Mouse (Mus musculus) limb, embryonic 10.5 days (tissue): ENCODE measurements around the gene Gcgr. TPM values are rescaled to one million over a fixed set of nuclear protein-coding genes. Genes with fewer than 3 reads are reported as not detected.

Experiments used
- DNase-seq: peaks from one replicate; pipeline ENCODE4 v3.0.0-alpha.2; 2017; ENCODE audit warnings: low spot score
- H3K27ac ChIP-seq: fragments of 300-500 bp; sonication (generic); 2 replicates; pipeline ENCODE4 v1.5.1; 2016; ENCODE audit warnings: mild to moderate bottlenecking
- H3K27me3 ChIP-seq: fragments of 300-500 bp; sonication (generic); 2 replicates; pipeline ENCODE4 v1.6.1; 2016; ENCODE audit warnings: low read depth, mild to moderate bottlenecking; ENCODE audit not compliant: poor library complexity, severe bottlenecking
- H3K36me3 ChIP-seq: fragments of 300-500 bp; sonication (generic); 2 replicates; pipeline ENCODE4 v1.6.1; 2016; ENCODE audit warnings: mild to moderate bottlenecking, moderate library complexity
- H3K4me1 ChIP-seq: fragments of 300-500 bp; sonication (generic); 2 replicates; pipeline ENCODE4 v1.6.1; 2016
- H3K4me3 ChIP-seq: fragments of 300-500 bp; sonication (generic); 2 replicates; pipeline ENCODE4 v1.5.1; 2016; ENCODE audit warnings: mild to moderate bottlenecking, moderate library complexity
- H3K9me3 ChIP-seq: fragments of 300-500 bp; sonication (generic); replicated peaks from 2 replicates; pipeline ENCODE4 v1.6.1; 2016; ENCODE audit warnings: mild to moderate bottlenecking
- WGBS: fragments of 180-500 bp; shearing (Covaris S2); methylation state at CpG from one replicate; pipeline ENCODE4 v1.1.7; 2016; 5-methylcytosine and 5-hydroxymethylcytosine counted together
- polyA plus RNA-seq: library from polyadenylated mRNA; unstranded; fragments of >200 nt; fragmentation: Nextera tagmentation; extraction: Ambion mirVana; gene quantifications from 2 replicates; pipeline ENCODE4 v1.2.1, GENCODE M21; 2016

The Gcgr gene
- polyA plus RNA-seq, 1 experiment from 2014 or later = 1.1 TPM

- 0 out of 2 replicates have a peak overlapping the region, but pooled peaks have one; percentile 94 for H3K27ac ChIP-seq
- 80% methylated on average over 3 of the region's 3 CpGs for WGBS
- peaks cover 57% of the 10 kb centered on the region for H3K36me3 ChIP-seq
These were observed 40.6 kb downstream of the Gcgr start for GRCm38 (mm10) chr11:120571122-120571521.

DNA sequence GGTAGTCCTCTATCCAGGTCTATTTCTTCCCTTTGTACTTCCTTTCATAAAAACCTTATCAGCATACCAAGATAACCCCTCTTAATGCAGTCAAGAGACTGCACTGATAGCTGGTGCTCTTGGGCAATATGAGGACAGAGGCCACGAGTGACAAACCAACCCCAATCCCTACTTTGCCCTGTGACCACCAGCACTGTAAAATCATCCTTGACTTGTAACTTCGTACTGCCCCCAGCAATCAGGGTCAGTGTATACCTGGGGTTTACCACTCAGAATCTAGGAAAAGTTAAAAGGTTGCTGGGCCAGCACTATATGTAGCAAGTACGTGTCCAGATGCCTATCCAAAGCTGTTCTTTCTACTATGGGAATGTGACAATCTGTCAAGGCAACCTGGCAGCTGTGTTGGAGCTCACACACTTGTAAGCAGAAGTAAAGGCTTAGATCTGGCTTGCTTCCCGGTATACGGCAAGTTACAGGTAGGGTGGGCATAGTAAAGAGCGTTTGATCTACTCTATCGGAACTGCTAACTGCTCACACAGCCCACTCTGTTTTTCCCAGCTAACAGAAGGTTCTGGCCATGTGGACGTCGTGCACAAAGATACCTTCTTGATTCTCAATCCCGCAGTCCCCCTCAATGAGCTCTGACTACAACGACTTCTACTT lies 41.4 kb downstream of the Gcgr start:
- H3K27ac ChIP-seq = peak overlapping the region; percentile 94
- H3K27me3 ChIP-seq = no peaks in the 10 kb centered on the region
- DNase-seq = peak; percentile 38
- no peaks in the 10 kb centered on the region for H3K9me3 ChIP-seq
- peaks cover 21% of the 10 kb centered on the region for H3K4me1 ChIP-seq
- peak overlapping the region; percentile 100 for H3K4me3 ChIP-seq
- peaks cover 55% of the 10 kb centered on the region for H3K36me3 ChIP-seq
- 15% methylated on average over 11 of the region's 11 CpGs for WGBS

More at GRCm38 (mm10) chr11:120571122-120571521, 40.6 kb downstream of the Gcgr start:
- DNase-seq = no peak
- no peaks in the 10 kb centered on the region for H3K27me3 ChIP-seq
- H3K4me3 ChIP-seq = peak overlapping the region; percentile 100
- no peaks in the 10 kb centered on the region for H3K9me3 ChIP-seq
- peaks cover 21% of the 10 kb centered on the region for H3K4me1 ChIP-seq

DNA sequence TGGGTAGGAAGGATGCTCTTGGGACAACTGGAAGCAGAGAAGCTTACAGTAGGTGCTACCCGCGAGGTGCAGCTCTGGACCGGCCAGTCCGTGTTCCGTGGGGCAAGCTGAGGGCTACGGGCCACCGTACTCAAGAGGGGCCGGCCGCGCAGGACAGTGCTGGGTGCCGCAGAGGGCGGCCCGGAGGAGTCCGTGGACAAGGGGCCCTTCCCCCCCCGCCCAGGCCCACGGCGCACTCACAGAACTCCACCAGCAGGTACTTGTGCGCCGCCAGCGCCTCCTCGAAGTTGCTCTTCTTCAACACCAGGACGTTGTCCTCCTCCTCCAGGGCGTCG lies 41.9 kb downstream of the Gcgr start:
- H3K36me3 ChIP-seq = peaks cover 55% of the 10 kb centered on the region

GRCm38 (mm10) chr11:120572752-120573584 lies 42.5 kb downstream of the Gcgr start, which contains the start of gene P4hb:
Gene P4hb, minus strand, starts transcription at chr11:120573253.
- peak within 1 kb of the TSS; percentile 100 for H3K4me3 ChIP-seq
- H3K27ac ChIP-seq = peak within 1 kb of the TSS; percentile 94
- H3K4me1 ChIP-seq = peaks cover 24% of the 10 kb centered on the region
- H3K27me3 ChIP-seq = no peaks in the 10 kb centered on the region
- no peaks in the 10 kb centered on the region for H3K9me3 ChIP-seq
- peak; percentile 99 for DNase-seq
- WGBS = under 1% methylated on average over 94 of the region's 94 CpGs
- H3K36me3 ChIP-seq = peaks cover 55% of the 10 kb centered on the region

More for the DNA sequence above, 41.9 kb downstream of the Gcgr start:
- Histone ChIP-seq H3K4me1 (peaks cover 21% of the 10 kb centered on the region), H3K4me3 (peak overlapping the region; percentile 100), H3K27me3 (no peaks in the 10 kb centered on the region), H3K27ac (peak overlapping the region; percentile 94), H3K9me3 (no peaks in the 10 kb centered on the region)
- 0% methylated on average over 24 of the region's 24 CpGs for WGBS
- no peak for DNase-seq

DNA sequence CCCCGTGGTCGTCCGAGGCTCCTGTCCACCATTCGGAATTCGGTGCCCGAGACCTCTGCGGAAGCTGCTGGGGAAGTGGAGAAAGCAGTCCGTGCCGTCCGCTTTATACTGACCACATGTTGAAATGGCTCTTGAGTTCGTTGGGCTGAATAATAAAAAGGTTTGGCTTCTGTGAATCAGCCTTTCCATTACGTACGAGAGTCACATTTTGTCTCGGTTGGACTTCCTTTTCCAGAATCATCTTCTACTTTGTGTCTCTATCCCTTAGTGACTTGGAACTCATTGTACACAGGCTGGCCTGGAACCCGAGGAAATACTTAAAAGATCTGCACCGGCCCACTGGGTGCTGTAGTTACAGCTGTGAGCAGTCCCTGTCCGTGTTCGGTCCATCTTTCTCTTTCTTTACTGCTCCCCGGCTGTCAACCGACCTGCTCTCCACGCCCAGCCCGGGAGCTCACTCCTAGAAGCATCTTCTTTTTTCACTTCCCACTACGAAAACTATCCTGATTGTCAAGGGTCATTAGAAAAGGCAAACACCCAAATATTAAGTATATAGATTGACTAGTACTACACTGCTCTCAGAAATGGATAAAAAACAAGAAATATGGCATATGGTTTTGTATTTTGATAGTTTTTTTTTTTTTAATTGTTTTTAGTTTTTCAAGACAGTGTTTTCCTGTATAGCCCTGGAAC lies 43.2 kb downstream of the Gcgr start:
- under 1% methylated on average over 23 of the region's 23 CpGs for WGBS
- H3K4me3 ChIP-seq = peak overlapping the region; percentile 100
- peak; percentile 42 for DNase-seq
- no peaks in the 10 kb centered on the region for H3K9me3 ChIP-seq
- H3K36me3 ChIP-seq = peaks cover 55% of the 10 kb centered on the region
- H3K27ac ChIP-seq = peak overlapping the region; percentile 94
- no peaks in the 10 kb centered on the region for H3K27me3 ChIP-seq
- peaks cover 31% of the 10 kb centered on the region for H3K4me1 ChIP-seq

- H3K4me3 ChIP-seq = peak overlapping the region; percentile 100
- no peaks in the 10 kb centered on the region for H3K9me3 ChIP-seq
- no peaks in the 10 kb centered on the region for H3K27me3 ChIP-seq
- peaks cover 37% of the 10 kb centered on the region for H3K4me1 ChIP-seq
- peak overlapping the region; percentile 94 for H3K27ac ChIP-seq
- DNase-seq = no peak
- H3K36me3 ChIP-seq = peaks cover 55% of the 10 kb centered on the region
- 62% methylated on average over 5 of the region's 5 CpGs for WGBS
These were observed 43.7 kb downstream of the Gcgr start for GRCm38 (mm10) chr11:120574278-120574600.

DNA sequence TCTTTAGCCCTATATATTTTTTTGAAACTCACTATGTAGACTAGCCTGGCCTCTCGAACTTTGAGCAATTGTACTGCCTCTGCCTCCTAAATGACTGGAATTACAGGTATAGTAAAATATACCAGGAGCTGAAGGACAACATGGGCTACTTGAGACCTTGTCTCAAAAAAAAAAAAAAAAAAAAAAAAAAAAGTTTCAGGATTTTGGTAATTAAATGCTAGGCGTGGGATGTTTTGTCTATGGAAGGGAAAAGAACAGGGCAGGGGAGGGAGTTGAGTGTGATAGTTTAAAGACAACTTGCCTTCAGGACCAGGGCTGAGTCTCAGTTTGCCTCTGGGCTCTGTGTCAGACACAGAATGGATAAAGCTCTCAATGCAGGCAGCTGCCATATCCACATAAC lies 44.5 kb downstream of the Gcgr start:
- Histone ChIP-seq H3K9me3 (no peaks in the 10 kb centered on the region), H3K4me1 (peaks cover 45% of the 10 kb centered on the region), H3K4me3 (0 out of 2 replicates have a peak overlapping the region, but pooled peaks have one; percentile 100), H3K27me3 (no peaks in the 10 kb centered on the region), H3K36me3 (peaks cover 55% of the 10 kb centered on the region), H3K27ac (no peak overlapping the region)
- no peak for DNase-seq
- 86% methylated on average over 2 of the region's 2 CpGs for WGBS

DNA sequence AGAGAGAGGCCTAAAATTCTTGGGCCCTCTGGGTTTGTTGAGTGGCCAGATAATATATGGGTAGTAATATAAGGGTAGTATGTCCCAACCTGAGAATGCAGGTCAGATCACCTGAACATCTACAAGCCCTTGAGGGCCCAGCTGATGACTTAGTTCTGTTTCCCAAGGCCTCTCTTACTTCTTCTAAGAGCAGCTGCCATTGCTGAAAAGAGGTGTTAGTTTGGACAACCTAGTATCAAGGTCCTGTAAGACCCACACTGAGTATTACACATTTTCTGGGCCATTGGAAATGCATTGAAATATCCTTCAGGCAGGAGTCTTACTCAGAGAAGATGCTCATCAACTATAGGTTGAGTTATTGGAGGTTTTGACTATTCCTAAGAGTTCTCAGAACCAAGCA lies 45.4 kb downstream of the Gcgr start:
- no peak for DNase-seq
- peaks cover 52% of the 10 kb centered on the region for H3K4me1 ChIP-seq

GRCm38 (mm10) chr11:120576365-120576981 lies 46.0 kb downstream of the Gcgr start:
- no peaks in the 10 kb centered on the region for H3K27me3 ChIP-seq
- peaks cover 43% of the 10 kb centered on the region for H3K36me3 ChIP-seq
- DNase-seq = no peak
- no peak overlapping the region; the same call in 1 of the 2 replicates for H3K27ac ChIP-seq
- peaks cover 48% of the 10 kb centered on the region for H3K4me1 ChIP-seq
- 0 out of 2 replicates have a peak overlapping the region, but pooled peaks have one; percentile 9 for H3K4me3 ChIP-seq
- H3K9me3 ChIP-seq = no peaks in the 10 kb centered on the region
- WGBS = 81% methylated on average over 3 of the region's 3 CpGs

More for the DNA sequence above, 45.4 kb downstream of the Gcgr start:
- H3K9me3 ChIP-seq = no peaks in the 10 kb centered on the region
- H3K4me3 ChIP-seq = no peak overlapping the region
- H3K36me3 ChIP-seq = peaks cover 48% of the 10 kb centered on the region
- H3K27me3 ChIP-seq = no peaks in the 10 kb centered on the region
- no peak overlapping the region for H3K27ac ChIP-seq

- 87% methylated on average over 7 of the region's 7 CpGs for WGBS
- H3K9me3 ChIP-seq = no peaks in the 10 kb centered on the region
- H3K27ac ChIP-seq = no peak overlapping the region
- H3K27me3 ChIP-seq = no peaks in the 10 kb centered on the region
- peaks cover 51% of the 10 kb centered on the region for H3K4me1 ChIP-seq
- H3K36me3 ChIP-seq = peaks cover 46% of the 10 kb centered on the region
- H3K4me3 ChIP-seq = 0 out of 2 replicates have a peak overlapping the region, but pooled peaks have one; percentile 9
- DNase-seq = no peak
These were observed 46.9 kb downstream of the Gcgr start for GRCm38 (mm10) chr11:120577211-120578023.

GRCm38 (mm10) chr11:120578024-120578693 lies 47.7 kb downstream of the Gcgr start:
- Histone ChIP-seq H3K9me3 (no peaks in the 10 kb centered on the region), H3K36me3 (peaks cover 51% of the 10 kb centered on the region), H3K4me3 (0 out of 2 replicates have a peak overlapping the region, but pooled peaks have one; percentile 90), H3K4me1 (peaks cover 52% of the 10 kb centered on the region), H3K27ac (0 out of 2 replicates have a peak overlapping the region, but pooled peaks have one; percentile 11), H3K27me3 (no peaks in the 10 kb centered on the region)
- no peak for DNase-seq
- WGBS = 81% methylated on average over 10 of the region's 10 CpGs
